In the genomic region with DNA sequence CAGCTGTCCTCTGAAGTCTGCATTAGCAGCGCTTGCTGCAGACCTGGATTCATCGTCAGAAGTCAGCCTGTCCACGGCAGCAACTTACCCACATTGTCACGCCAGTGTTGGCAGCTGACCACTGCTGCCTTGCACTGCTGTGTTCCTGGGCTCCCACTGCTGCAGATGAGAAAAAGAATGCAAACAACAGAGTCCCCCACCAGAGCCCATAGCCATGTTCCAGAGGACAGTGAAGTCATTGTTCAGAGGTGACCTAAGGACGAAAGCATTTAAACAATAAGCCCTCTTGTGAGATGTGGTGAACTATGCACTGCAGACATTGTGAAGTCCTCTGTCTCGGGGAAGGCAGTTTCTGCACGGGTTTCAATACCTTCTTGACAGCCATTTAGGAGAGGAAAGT, we compare ENCODE assay signal across 9 mouse cellular contexts.
A peak's percentile ranks its signal among the peaks of the same experiment; 100 is the strongest.
DNase-seq lines count a peak whose midpoint lies in the region; ATAC-seq and TF ChIP-seq lines count a peak whose summit lies in the region.
"Had no signal": no experiment of that assay in that cellular context is flagged by ENCODE, and none has a peak within 500 bp of the region (broad histone marks: within the 10 kb centered on the region; RNA-seq: fewer than 3 reads in every experiment).

No protein-coding gene starts in this region.

- peak overlapping the region; percentile 47 for H3K9ac ChIP-seq in heart, embryonic 12.5 days
- no peak overlapping the region for H3K9ac ChIP-seq in heart, adult 2 months (ENCODE audit: low read depth, low read length)
- no peak overlapping the region for H3K9ac ChIP-seq in hindbrain, embryonic 11.5 days (ENCODE audit: low read depth, low read length)

- H3K4me1 ChIP-seq in heart, embryonic 12.5 days (replicated peaks) = peaks cover 41% of the 10 kb centered on the region
- H3K4me1 ChIP-seq in heart, adult 2 months (ENCODE audit: control insufficient read depth, insufficient read depth, low read length) = peaks cover 2% of the 10 kb centered on the region; the same call in 1 of the 2 replicates
- peaks cover 19% of the 10 kb centered on the region for H3K4me1 ChIP-seq in hindbrain, embryonic 11.5 days (replicated peaks; ENCODE audit: control insufficient read depth, insufficient read depth, low read length)
- H3K4me1 ChIP-seq in midbrain, embryonic 10.5 days = peaks cover 42% of the 10 kb centered on the region

- peak overlapping the region; percentile 80 for H3K27ac ChIP-seq in heart, embryonic 12.5 days (ENCODE audit: poor library complexity, severe bottlenecking)
- H3K27ac ChIP-seq in heart, adult 2 months = no peak overlapping the region
- H3K27ac ChIP-seq in hindbrain, embryonic 11.5 days (ENCODE audit: low read depth, low read length) = peak overlapping the region; percentile 71
- peak overlapping the region; percentile 78 for H3K27ac ChIP-seq in midbrain, embryonic 10.5 days (replicated peaks)
- H3K27ac ChIP-seq: macrophage had no signal

- H3K27me3 ChIP-seq in heart, embryonic 12.5 days (replicated peaks) = no peaks in the 10 kb centered on the region
- no peaks in the 10 kb centered on the region for H3K27me3 ChIP-seq in heart, adult 2 months (ENCODE audit: control insufficient read depth, insufficient read depth, low read length)
- no peaks in the 10 kb centered on the region for H3K27me3 ChIP-seq in hindbrain, embryonic 11.5 days (ENCODE audit: control insufficient read depth, insufficient read depth, low read length)
- H3K27me3 ChIP-seq in midbrain, embryonic 10.5 days (ENCODE audit: low read depth, poor library complexity, severe bottlenecking) = no peaks in the 10 kb centered on the region

- no peak for DNase-seq in heart, adult 2 months
- peak; percentile 59 for DNase-seq in embryo, embryonic 11 days
- peak; percentile 56 for DNase-seq in hindbrain, embryonic 11.5 days (ENCODE audit: low spot score)
- DNase-seq in midbrain, embryonic 10.5 days (ENCODE audit: low spot score) = peak; percentile 37
- DNase-seq in c-Kit-positive CD71-positive TER-119-positive erythroid progenitor cells, embryonic 14.5 days (ENCODE audit: low spot score) = no peak
- DNase-seq in kidney, postnatal 14 days = no peak
- DNase-seq in urinary bladder, postnatal 36 days (ENCODE audit: low spot score in 2 of 2) = no peak

- WGBS in heart, embryonic 12.5 days = 28% methylated on average over 7 of the region's 7 CpGs
- WGBS in heart, adult 2 months = 30% methylated on average over 7 of the region's 7 CpGs
- WGBS in hindbrain, embryonic 11.5 days = 11% methylated on average over 7 of the region's 7 CpGs
- WGBS in midbrain, embryonic 10.5 days = 34% methylated on average over 7 of the region's 7 CpGs

- H3K4me2 ChIP-seq in heart, embryonic 12.5 days = peak overlapping the region; percentile 62
- H3K4me2 ChIP-seq in hindbrain, embryonic 11.5 days (replicated peaks; ENCODE audit: low read depth, low read length) = no peak overlapping the region

- no peak; the same call in 1 of the 2 replicates for ATAC-seq in heart, embryonic 12.5 days (ENCODE audit: insufficient number of reproducible peaks, low FRiP score)
- peak; percentile 72 for ATAC-seq in hindbrain, embryonic 11.5 days (ENCODE audit: low FRiP score)

- H3K9me3 ChIP-seq in heart, embryonic 12.5 days (replicated peaks) = no peaks in the 10 kb centered on the region
- no peaks in the 10 kb centered on the region for H3K9me3 ChIP-seq in hindbrain, embryonic 11.5 days (ENCODE audit: control insufficient read depth, low read length)
- H3K9me3 ChIP-seq in midbrain, embryonic 10.5 days (replicated peaks) = no peaks in the 10 kb centered on the region

- TF ChIP-seq EP300 in heart, adult 2 months (IDR thresholded peaks at IDR 0.05; ENCODE audit: insufficient read depth, low read depth, low read length) = no peak

- no peak for TF ChIP-seq POLR2A in heart, adult 2 months (IDR thresholded peaks at IDR 0.05; ENCODE audit: insufficient read depth, low read depth, low read length)

- no peaks in the 10 kb centered on the region for H3K79me2 ChIP-seq in heart, adult 2 months (replicated peaks; ENCODE audit: control insufficient read depth, insufficient read depth, low read length)

- intact Hi-C loops in heart, adult 2 months (cut with DNase I) = no loop called here

- TF ChIP-seq CTCF in heart, adult 2 months (IDR thresholded peaks at IDR 0.05) = no peak

- H3K4me3 ChIP-seq in heart, embryonic 12.5 days = peak overlapping the region; percentile 5; the same call in 1 of the 2 replicates
- no peak overlapping the region for H3K4me3 ChIP-seq in heart, adult 2 months
- H3K4me3 ChIP-seq in hindbrain, embryonic 11.5 days (ENCODE audit: low read depth, low read length) = no peak overlapping the region
- H3K4me3 ChIP-seq in midbrain, embryonic 10.5 days = no peak overlapping the region

- no peaks in the 10 kb centered on the region for H3K36me3 ChIP-seq in heart, embryonic 12.5 days
- no peaks in the 10 kb centered on the region for H3K36me3 ChIP-seq in heart, adult 2 months (ENCODE audit: control insufficient read depth, insufficient read depth, low read length)
- no peaks in the 10 kb centered on the region for H3K36me3 ChIP-seq in hindbrain, embryonic 11.5 days (ENCODE audit: control insufficient read depth, insufficient read depth, low read length)
- H3K36me3 ChIP-seq in midbrain, embryonic 10.5 days = no peaks in the 10 kb centered on the region

Comparison
In these comparisons a context has a peak if more than half of its experiments do, and no peak if none do; other contexts are left out.
1. DNase-seq: peak in embryo, embryonic 11 days (single experiment), hindbrain, embryonic 11.5 days (single experiment) and midbrain, embryonic 10.5 days (single experiment); none in heart, adult 2 months (0 of 2), c-Kit-positive CD71-positive TER-119-positive erythroid progenitor cells, embryonic 14.5 days (single experiment), kidney, postnatal 14 days (single experiment) and urinary bladder, postnatal 36 days (0 of 2).